In genomic region chr3:55472110-55472509, GRCm38 (mm10) we compare ENCODE assay signal across 27 mouse cellular contexts. TPM values are rescaled to one million over a fixed set of nuclear protein-coding genes. Genes with fewer than 3 reads are reported as not detected.
A peak's percentile ranks its signal among the peaks of the same experiment; 100 is the strongest.
DNase-seq lines count a peak whose midpoint lies in the region; ATAC-seq and TF ChIP-seq lines count a peak whose summit lies in the region.
"Had no signal": no experiment of that assay in that cellular context is flagged by ENCODE, and none has a peak within 500 bp of the region (broad histone marks: within the 10 kb centered on the region; RNA-seq: fewer than 3 reads in every experiment).

Gene Gm21954, minus strand, starts transcription at chr3:55472210.

- no peaks in the 10 kb centered on the region for H3K9me3 ChIP-seq in limb, embryonic 10.5 days (replicated peaks)
- no peaks in the 10 kb centered on the region for H3K9me3 ChIP-seq in limb, embryonic 12.5 days
- H3K9me3 ChIP-seq: embryonic facial prominence, embryonic 10.5 days; embryonic facial prominence, embryonic 12.5 days; forebrain, embryonic 13.5 days; forebrain, embryonic 15.5 days had no signal

- peaks cover 21% of the 10 kb centered on the region for H3K4me1 ChIP-seq in cerebellum, adult 2 months (ENCODE audit: control insufficient read depth, insufficient read depth, low read length)
- peaks cover 44% of the 10 kb centered on the region for H3K4me1 ChIP-seq in limb, embryonic 10.5 days
- peaks cover 22% of the 10 kb centered on the region for H3K4me1 ChIP-seq in limb, embryonic 12.5 days (replicated peaks)
- H3K4me1 ChIP-seq: forebrain, embryonic 15.5 days had no signal

- no peaks in the 10 kb centered on the region for H3K36me3 ChIP-seq in limb, embryonic 10.5 days
- H3K36me3 ChIP-seq in limb, embryonic 12.5 days: no peaks in the 10 kb centered on the region
- H3K36me3 ChIP-seq: embryonic facial prominence, embryonic 10.5 days; embryonic facial prominence, embryonic 12.5 days; forebrain, embryonic 15.5 days; G1E had no signal

- no peak within 1 kb of the TSS for H3K4me2 ChIP-seq in limb, embryonic 12.5 days
- H3K4me2 ChIP-seq: embryonic facial prominence, embryonic 12.5 days; forebrain, embryonic 13.5 days; forebrain, embryonic 15.5 days had no signal

- H3K9ac ChIP-seq in limb, embryonic 12.5 days (replicated peaks): no peak within 1 kb of the TSS
- H3K9ac ChIP-seq: embryonic facial prominence, embryonic 12.5 days; forebrain, embryonic 13.5 days; forebrain, embryonic 15.5 days; forebrain, postnatal 0 days had no signal

- TF ChIP-seq POLR2A in cerebellum, adult 2 months (IDR thresholded peaks at IDR 0.05; ENCODE audit: borderline replicate concordance, insufficient read depth, low read length): no peak

- H3K4me3 ChIP-seq in cerebellum, adult 2 months (replicated peaks; ENCODE audit: insufficient read depth, low read depth, low read length): no peak within 1 kb of the TSS
- no peak within 1 kb of the TSS for H3K4me3 ChIP-seq in layer of hippocampus, adult 2 months
- H3K4me3 ChIP-seq in limb, embryonic 10.5 days: no peak within 1 kb of the TSS
- H3K4me3 ChIP-seq in limb, embryonic 12.5 days (replicated peaks): no peak within 1 kb of the TSS
- H3K4me3 ChIP-seq: embryonic facial prominence, embryonic 10.5 days; embryonic facial prominence, embryonic 12.5 days; forebrain, embryonic 13.5 days; forebrain, embryonic 15.5 days had no signal

- TF ChIP-seq CTCF in cerebellum, adult 2 months (IDR thresholded peaks at IDR 0.05; ENCODE audit: borderline replicate concordance, insufficient read depth, low read depth, low read length): no peak
- no peak for TF ChIP-seq CTCF in layer of hippocampus, adult 2 months (conservative IDR thresholded peaks at IDR 0.05)

- no peak for ATAC-seq in limb, embryonic 12.5 days (ENCODE audit: insufficient number of reproducible peaks, insufficient read depth, low FRiP score, low TSS enrichment, low read depth)
- ATAC-seq: activated CD4-positive, CD25-positive, alpha-beta regulatory T cell, adult 4 months; CD4-positive, CD25-positive, alpha-beta regulatory T cell, adult 4 months; forebrain, embryonic 13.5 days; forebrain, embryonic 15.5 days; forebrain, postnatal 0 days; Patski had no signal

- peak within 1 kb of the TSS; percentile 53; the same call in 1 of the 2 replicates for H3K27ac ChIP-seq in cerebellum, adult 2 months (ENCODE audit: insufficient read depth, low read length)
- peak within 1 kb of the TSS; percentile 54 for H3K27ac ChIP-seq in layer of hippocampus, adult 2 months
- peak within 1 kb of the TSS; percentile 77; the same call in 1 of the 2 replicates for H3K27ac ChIP-seq in limb, embryonic 10.5 days
- H3K27ac ChIP-seq in limb, embryonic 12.5 days: peak within 1 kb of the TSS; percentile 47; the same call in 1 of the 2 replicates
- H3K27ac ChIP-seq: embryonic facial prominence, embryonic 12.5 days; forebrain, embryonic 13.5 days; forebrain, embryonic 15.5 days had no signal

- no peaks in the 10 kb centered on the region for H3K27me3 ChIP-seq in cerebellum, adult 2 months (ENCODE audit: control insufficient read depth, insufficient read depth, low read length)
- H3K27me3 ChIP-seq in limb, embryonic 10.5 days (ENCODE audit: low read depth, poor library complexity, severe bottlenecking): no peaks in the 10 kb centered on the region
- H3K27me3 ChIP-seq in limb, embryonic 12.5 days: no peaks in the 10 kb centered on the region
- H3K27me3 ChIP-seq: CH12.LX; embryonic facial prominence, embryonic 12.5 days; forebrain, embryonic 13.5 days; forebrain, embryonic 15.5 days; Patski had no signal

- whole genome bisulfite sequencing in cerebellum, adult 2 months: 94% methylated on average over 2 of the region's 2 CpGs
- WGBS in limb, embryonic 10.5 days: 95% methylated on average over 2 of the region's 2 CpGs
- WGBS in limb, embryonic 12.5 days: 95% methylated on average over 2 of the region's 2 CpGs

- DNase-seq in cerebellum, adult 2 months: no peak
- DNase-seq in cerebellum, postnatal 36 days: no peak
- no peak for DNase-seq in layer of hippocampus, adult 2 months (ENCODE audit: low spot score in 2 of 2)
- no peak for DNase-seq in layer of hippocampus, adult 9-11 months
- DNase-seq in limb, embryonic 10.5 days (ENCODE audit: low spot score): no peak
- DNase-seq in liver: no peak
- DNase-seq: adrenal gland, adult 2 months; adrenal gland, postnatal 10 days; adrenal gland, postnatal 36 days; B cell, adult 2 months; cerebellum, adult 11-12 months; cerebellum, adult 8-10 months; cerebellum, postnatal 10 days; forebrain, postnatal 0 days had no signal

RNA-seq across cellular contexts. Expression of gene Gm21954, which starts in this region (rescaled TPM):
- not detected in 2 replicates for polyA plus RNA-seq in cerebellum, adult 2 months (2012; rRNA removed)
- not detected for total RNA-seq in layer of hippocampus, adult 2 months (2021)
- not detected in 2 replicates for polyA plus RNA-seq in limb, embryonic 10.5 days (2016; fragmentation: Nextera tagmentation; extraction: Ambion mirVana)
- not detected in 2 replicates for polyA plus RNA-seq in limb, embryonic 12.5 days (2016; fragmentation: Nextera tagmentation; extraction: Ambion mirVana)
- total RNA-seq: adrenal gland, adult 2 months; adrenal gland, postnatal 10 days; adrenal gland, postnatal 36 days; CH12.LX; forebrain, postnatal 0 days; G1E had no signal
- polyA plus RNA-seq: activated CD4-positive, CD25-positive, alpha-beta regulatory T cell, adult 4 months; adrenal gland, adult 2 months; CD4-positive, CD25-positive, alpha-beta regulatory T cell, adult 4 months; cortical plate, adult 2 months; embryonic facial prominence, embryonic 10.5 days; embryonic facial prominence, embryonic 12.5 days; embryonic facial prominence, embryonic 14.5 days; forebrain, embryonic 11.5 days; forebrain, embryonic 13.5 days; forebrain, embryonic 15.5 days; forebrain, postnatal 0 days; G1E; Patski had no signal
